Mouse (Mus musculus) C2C12 (cell line): Measurements from ENCODE around the gene Hoxa7.

Experiments used
- CEBPB ChIP-seq: IDR thresholded peaks from one replicate; pipeline ENCODE4 v1.6.1; 2011; ENCODE audit warnings: low read depth, mild to moderate bottlenecking, control low read depth, moderate library complexity
- CTCF ChIP-seq: IDR thresholded peaks from one replicate; pipeline ENCODE4 v1.5.1; 2011; ENCODE audit not compliant: control insufficient read depth, insufficient read depth, insufficient read length
- MYOG ChIP-seq: IDR thresholded peaks from one replicate; pipeline ENCODE4 v1.6.1; 2011; ENCODE audit not compliant: control insufficient read depth, insufficient read length; ENCODE audit errors: extremely low read depth
- USF1 ChIP-seq: IDR thresholded peaks from one replicate; pipeline ENCODE4 v1.6.1; 2011; ENCODE audit warnings: low read depth, mild to moderate bottlenecking, control low read depth, moderate library complexity

- TF ChIP-seq MYOG (no peak), CEBPB (no peak), CTCF (no peak), USF1 (no peak)
These were observed 13.6 kb upstream of the Hoxa7 start for GRCm38 (mm10) chr6:52235267-52235666.
